Mouse (Mus musculus) heart, adult 2 months (tissue): ENCODE data around the gene Spag16.

Experiments used
- CTCF ChIP-seq: fragments of 200-600 bp; IDR thresholded peaks from 2 replicates; pipeline ENCODE4 v1.8.1; 2022; ENCODE audit warnings: antibody characterized with exemption, mild to moderate bottlenecking, moderate library complexity
- EP300 ChIP-seq: fragments of 200-500 bp; IDR thresholded peaks from 2 replicates; pipeline ENCODE4 v1.6.1; 2011; ENCODE audit warnings: low read depth, low read length, control low read depth; ENCODE audit not compliant: insufficient read depth
- POLR2A ChIP-seq: fragments of 200-500 bp; IDR thresholded peaks from 2 replicates; pipeline ENCODE4 v1.6.1; 2011; ENCODE audit warnings: mild to moderate bottlenecking, low read depth, low read length, control low read depth; ENCODE audit not compliant: insufficient read depth

- no peak for TF ChIP-seq CTCF
- TF ChIP-seq EP300: no peak
- TF ChIP-seq POLR2A: no peak
Observed at GRCm38 (mm10) chr1:70067404-70067803, 240.6 kb downstream of the Spag16 start.
